Comparison of ENCODE assay signal across 23 mouse cellular contexts in the genomic region with DNA sequence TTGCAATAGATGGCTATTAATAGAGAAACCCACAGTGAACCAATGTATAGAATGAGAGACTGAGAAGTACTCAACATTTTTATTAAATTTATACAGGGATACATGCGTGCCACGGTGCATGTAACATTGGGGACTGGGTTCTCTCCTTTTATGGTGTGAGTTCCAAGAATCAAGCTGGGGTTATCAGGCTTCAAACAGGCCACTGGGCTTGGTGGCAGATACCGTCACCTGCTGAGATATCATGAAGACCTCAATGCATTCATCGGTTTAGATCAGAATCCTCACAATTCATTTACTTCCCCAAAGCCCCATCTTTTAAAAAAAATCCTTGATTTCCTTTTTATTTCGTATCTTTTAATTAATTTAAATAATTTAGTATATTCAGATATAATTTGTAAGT. TPM values are rescaled to one million over a fixed set of nuclear protein-coding genes. Genes with fewer than 3 reads are reported as not detected.
DNase-seq lines count a peak whose midpoint lies in the region; ATAC-seq lines count a peak whose summit lies in the region.
"Had no signal": no experiment of that assay in that cellular context is flagged by ENCODE, and none has a peak within 500 bp of the region (broad histone marks: within the 10 kb centered on the region; RNA-seq: fewer than 3 reads in every experiment).

No protein-coding gene starts in this region.

- H3K27ac ChIP-seq in liver, embryonic 12.5 days: no peak overlapping the region
- H3K27ac ChIP-seq in liver, embryonic 15.5 days (replicated peaks): no peak overlapping the region
- H3K27ac ChIP-seq: embryonic facial prominence, embryonic 12.5 days; embryonic facial prominence, embryonic 15.5 days; heart, adult 2 months; hindbrain, embryonic 12.5 days; hindbrain, embryonic 15.5 days had no signal

- peaks cover 11% of the 10 kb centered on the region for H3K36me3 ChIP-seq in liver, embryonic 12.5 days
- peaks cover 14% of the 10 kb centered on the region for H3K36me3 ChIP-seq in liver, embryonic 15.5 days (replicated peaks)
- H3K36me3 ChIP-seq: embryonic facial prominence, embryonic 12.5 days; embryonic facial prominence, embryonic 15.5 days; hindbrain, embryonic 12.5 days had no signal

- peak; percentile 69 for DNase-seq in c-Kit-positive CD71-positive TER-119-positive erythroid progenitor cells, embryonic 14.5 days (ENCODE audit: low spot score)
- DNase-seq in urinary bladder, postnatal 14 days (ENCODE audit: low spot score): no peak
- no peak for DNase-seq in cerebellum, postnatal 4 days (ENCODE audit: low spot score in 2 of 2)
- no peak for DNase-seq in cerebellum, postnatal 25 days
- DNase-seq: adrenal gland, adult 8-10 months; adrenal gland, postnatal 25 days; cerebellum, adult 11 months; cerebellum, adult 8-10 months; cerebellum, postnatal 10 days; forebrain, postnatal 0 days; gastrocnemius, postnatal 36 days; heart, adult 2 months had no signal

- H3K27me3 ChIP-seq in liver, embryonic 12.5 days (replicated peaks): peaks cover 9% of the 10 kb centered on the region; the same call in 1 of the 2 replicates
- no peaks in the 10 kb centered on the region for H3K27me3 ChIP-seq in liver, embryonic 15.5 days
- H3K27me3 ChIP-seq: embryonic facial prominence, embryonic 12.5 days; embryonic facial prominence, embryonic 15.5 days; hindbrain, embryonic 12.5 days; hindbrain, embryonic 15.5 days had no signal

- ATAC-seq in liver, embryonic 12.5 days: peak; percentile 58
- 0 out of 2 replicates have a peak, but pooled peaks have one; percentile 18 for ATAC-seq in liver, embryonic 15.5 days (ENCODE audit: insufficient read depth)
- no peak for ATAC-seq in frontal cortex, adult (ENCODE audit: low TSS enrichment)
- ATAC-seq: activated CD4-positive, CD25-positive, alpha-beta regulatory T cell, adult 4 months; CD4-positive, CD25-positive, alpha-beta regulatory T cell, adult 4 months; forebrain, embryonic 14.5 days; forebrain, postnatal 0 days had no signal

- H3K4me2 ChIP-seq in liver, embryonic 12.5 days: no peak overlapping the region
- H3K4me2 ChIP-seq in liver, embryonic 15.5 days: no peak overlapping the region
- H3K4me2 ChIP-seq: embryonic facial prominence, embryonic 12.5 days; embryonic facial prominence, embryonic 15.5 days; heart, embryonic 11.5 days; hindbrain, embryonic 12.5 days; hindbrain, embryonic 15.5 days had no signal

- 36% methylated on average over 5 of the region's 5 CpGs for WGBS in liver, embryonic 12.5 days (ENCODE audit: insufficient replicate concordance)
- WGBS in liver, embryonic 15.5 days (ENCODE audit: insufficient replicate concordance): 39% methylated on average over 5 of the region's 5 CpGs

- H3K9me3 ChIP-seq in liver, embryonic 12.5 days (replicated peaks): no peaks in the 10 kb centered on the region
- no peaks in the 10 kb centered on the region for H3K9me3 ChIP-seq in liver, embryonic 15.5 days (replicated peaks)
- H3K9me3 ChIP-seq: embryonic facial prominence, embryonic 12.5 days; embryonic facial prominence, embryonic 15.5 days; hindbrain, embryonic 12.5 days; hindbrain, embryonic 15.5 days had no signal

- no peak overlapping the region for H3K4me3 ChIP-seq in liver, embryonic 12.5 days
- no peak overlapping the region for H3K4me3 ChIP-seq in liver, embryonic 15.5 days (replicated peaks)
- H3K4me3 ChIP-seq: embryonic facial prominence, embryonic 12.5 days; embryonic facial prominence, embryonic 15.5 days; heart, adult 2 months; hindbrain, embryonic 12.5 days; hindbrain, embryonic 15.5 days had no signal

- H3K9ac ChIP-seq in liver, embryonic 12.5 days: no peak overlapping the region
- H3K9ac ChIP-seq in liver, embryonic 15.5 days: no peak overlapping the region
- H3K9ac ChIP-seq: embryonic facial prominence, embryonic 12.5 days; embryonic facial prominence, embryonic 15.5 days; forebrain, postnatal 0 days; hindbrain, embryonic 12.5 days; hindbrain, embryonic 15.5 days had no signal

- H3K4me1 ChIP-seq in liver, embryonic 12.5 days: peaks cover 63% of the 10 kb centered on the region
- peaks cover 55% of the 10 kb centered on the region for H3K4me1 ChIP-seq in liver, embryonic 15.5 days (replicated peaks)

RNA-seq across cellular contexts. Expression of gene Bpgm, which starts 34.3 kb away (rescaled TPM):
- 87.1 and 88.2 TPM in 2 replicates for polyA plus RNA-seq in liver, embryonic 12.5 days (2016; fragmentation: Nextera tagmentation; extraction: Ambion mirVana)
- 194 and 219 TPM in 2 replicates for polyA plus RNA-seq in liver, embryonic 15.5 days (2015; fragmentation: Nextera tagmentation; extraction: Ambion mirVana)
